Mouse (Mus musculus) heart, embryonic 12.5 days (tissue): ENCODE measurements around the gene Chd6. TPM values are rescaled to one million over a fixed set of nuclear protein-coding genes. Genes with fewer than 3 reads are reported as not detected.
A peak's percentile ranks its signal among the peaks of the same experiment; 100 is the strongest.

Experiments used
- ATAC-seq: fragments of 200-750 bp; cut with Nextera tagmentation; 2 replicates; pipeline ENCODE4 v1.8.0; 2017; ENCODE audit warnings: moderate TSS enrichment, moderate library complexity; ENCODE audit not compliant: insufficient number of reproducible peaks, low FRiP score
- H3K27ac ChIP-seq: fragments of 300-500 bp; sonication (generic); 2 replicates; pipeline ENCODE4 v1.5.1; 2016; ENCODE audit warnings: mild to moderate bottlenecking, moderate library complexity; ENCODE audit not compliant: poor library complexity, severe bottlenecking
- H3K27me3 ChIP-seq: fragments of 300-500 bp; sonication (generic); replicated peaks from 2 replicates; pipeline ENCODE4 v1.6.1; 2016; ENCODE audit warnings: mild to moderate bottlenecking, moderate library complexity
- H3K36me3 ChIP-seq: fragments of 300-500 bp; sonication (generic); 2 replicates; pipeline ENCODE4 v1.6.1; 2016; ENCODE audit warnings: mild to moderate bottlenecking, moderate library complexity
- H3K4me1 ChIP-seq: fragments of 300-500 bp; sonication (generic); replicated peaks from 2 replicates; pipeline ENCODE4 v1.6.1; 2016; ENCODE audit warnings: mild to moderate bottlenecking
- H3K4me2 ChIP-seq: fragments of 300-500 bp; sonication (generic); 2 replicates; pipeline ENCODE4 v1.6.1; 2016; ENCODE audit warnings: mild to moderate bottlenecking, moderate library complexity
- H3K4me3 ChIP-seq: fragments of 300-500 bp; sonication (generic); 2 replicates; pipeline ENCODE4 v1.5.1; 2016; ENCODE audit warnings: mild to moderate bottlenecking
- H3K9ac ChIP-seq: fragments of 300-500 bp; sonication (generic); 2 replicates; pipeline ENCODE4 v1.6.1; 2016; ENCODE audit warnings: mild to moderate bottlenecking, moderate library complexity
- H3K9me3 ChIP-seq: fragments of 300-500 bp; sonication (generic); replicated peaks from 2 replicates; pipeline ENCODE4 v1.6.1; 2016; ENCODE audit warnings: mild to moderate bottlenecking, moderate library complexity
- WGBS: fragments of 180-500 bp; shearing (Covaris S2); methylation state at CpG from one replicate; pipeline ENCODE4 v1.1.7; 2016; 5-methylcytosine and 5-hydroxymethylcytosine counted together
- polyA plus RNA-seq: library from polyadenylated mRNA; unstranded; fragments of >200 nt; fragmentation: Nextera tagmentation; extraction: Ambion mirVana; gene quantifications from 2 replicates; pipeline ENCODE4 v1.2.1, GENCODE M21; 2016

Gene Chd6
- polyA plus RNA-seq, 1 experiment from 2014 or later, result 17.7 TPM

DNA sequence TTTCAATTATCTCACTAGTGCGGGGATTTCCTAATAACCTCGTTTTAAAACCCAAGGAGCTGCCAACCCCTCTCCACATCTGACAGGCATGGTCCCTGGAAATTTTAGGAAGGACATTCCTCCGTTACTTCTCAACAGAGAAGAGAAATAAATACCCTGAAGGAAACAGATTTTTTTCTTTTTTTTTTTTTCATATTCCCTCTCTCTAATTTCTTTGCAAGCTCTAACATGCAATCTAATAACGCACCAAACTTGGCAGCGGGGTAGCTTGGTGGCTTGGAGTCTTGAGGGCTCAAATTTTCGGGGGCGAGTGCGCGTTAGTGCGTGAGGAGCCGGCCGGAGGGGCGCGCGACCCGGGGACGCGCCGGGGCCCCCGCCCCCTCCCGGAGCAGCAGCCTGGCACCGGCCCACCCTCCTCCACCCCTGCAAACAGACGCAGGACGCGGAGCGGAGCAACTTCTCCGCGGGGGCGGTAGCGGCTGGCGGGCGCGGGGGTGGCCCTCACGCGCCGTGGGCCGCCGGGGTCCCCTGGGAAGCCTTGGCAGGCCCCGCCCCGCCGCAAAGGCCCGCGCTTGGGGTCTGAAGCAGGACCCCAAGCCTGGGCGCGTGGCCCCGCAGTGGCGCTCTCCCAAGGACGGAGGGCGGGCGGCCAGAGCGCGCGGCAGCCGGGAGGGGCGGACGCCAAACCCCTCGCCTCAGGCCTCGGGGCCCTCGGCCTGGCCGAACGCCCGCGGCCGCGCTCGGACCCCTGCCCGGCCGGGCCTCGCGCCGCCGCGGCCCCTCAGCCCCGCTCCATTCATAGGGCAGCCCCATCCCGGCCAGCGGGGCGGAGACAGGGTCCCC, 569 bp downstream of the Chd6 start:
- Histone ChIP-seq H3K4me3 (peak overlapping the region; percentile 96), H3K4me1 (peaks cover 22% of the 10 kb centered on the region), H3K4me2 (peak overlapping the region; percentile 77), H3K36me3 (no peaks in the 10 kb centered on the region), H3K27ac (peak overlapping the region; percentile 99), H3K9me3 (no peaks in the 10 kb centered on the region; the same call in 1 of the 2 replicates), H3K9ac (peak overlapping the region; percentile 98), H3K27me3 (no peaks in the 10 kb centered on the region)
- WGBS, result under 1% methylated on average over 77 of the region's 77 CpGs
- peak; percentile 65 for ATAC-seq

DNA sequence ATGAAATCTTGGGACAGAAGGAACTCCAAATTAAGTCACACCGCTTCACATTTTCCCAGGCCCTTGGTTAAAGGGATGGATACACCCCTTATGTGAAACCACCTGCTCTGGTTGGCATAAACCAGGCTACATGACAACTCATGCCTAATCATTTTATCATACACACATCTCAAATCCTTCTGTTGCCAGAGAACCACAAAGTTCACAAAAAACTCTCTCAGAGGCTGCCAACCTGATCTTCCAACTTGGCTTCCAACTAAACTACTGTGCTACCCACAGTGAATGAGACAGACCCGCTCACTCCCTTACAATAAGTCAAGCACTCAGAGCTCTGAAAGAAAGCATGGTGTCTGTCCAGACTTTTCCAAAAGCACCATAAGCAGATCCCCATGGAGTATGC, 1.6 kb downstream of the Chd6 start:
- ATAC-seq, result no peak
- H3K4me1 ChIP-seq, result peaks cover 22% of the 10 kb centered on the region
- no peaks in the 10 kb centered on the region for H3K27me3 ChIP-seq
- no peak overlapping the region for H3K9ac ChIP-seq
- H3K4me2 ChIP-seq, result peak overlapping the region; percentile 77
- no peaks in the 10 kb centered on the region for H3K36me3 ChIP-seq
- 89% methylated on average over 2 of the region's 2 CpGs for WGBS
- H3K27ac ChIP-seq, result no peak overlapping the region
- H3K9me3 ChIP-seq, result no peaks in the 10 kb centered on the region
- peak overlapping the region; percentile 96; the same call in 1 of the 2 replicates for H3K4me3 ChIP-seq

DNA sequence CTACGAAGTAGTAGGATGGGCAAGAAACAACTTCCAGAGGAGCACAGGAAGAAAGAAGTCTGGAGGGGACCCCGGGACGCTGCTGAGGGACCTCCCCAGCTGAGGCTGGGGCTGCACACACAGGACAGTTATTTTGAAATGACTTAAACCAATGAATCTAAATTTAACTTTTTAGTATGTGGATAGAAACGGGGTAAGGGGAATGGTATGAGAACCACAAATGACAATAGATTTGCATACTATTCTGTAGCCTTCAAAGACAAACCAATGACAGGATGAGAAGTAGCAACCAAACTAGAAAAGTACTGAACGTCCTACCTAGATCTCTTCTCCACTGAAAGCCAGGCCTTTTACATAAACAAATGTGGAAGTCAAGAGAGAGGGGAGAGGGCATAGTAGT, 5.1 kb downstream of the Chd6 start:
- Histone ChIP-seq H3K4me3 (no peak overlapping the region), H3K9me3 (no peaks in the 10 kb centered on the region), H3K27ac (no peak overlapping the region), H3K4me1 (peaks cover 21% of the 10 kb centered on the region), H3K27me3 (no peaks in the 10 kb centered on the region), H3K9ac (no peak overlapping the region), H3K4me2 (no peak overlapping the region), H3K36me3 (no peaks in the 10 kb centered on the region)
- no peak for ATAC-seq
- WGBS, result 66% methylated on average over 5 of the region's 5 CpGs

DNA sequence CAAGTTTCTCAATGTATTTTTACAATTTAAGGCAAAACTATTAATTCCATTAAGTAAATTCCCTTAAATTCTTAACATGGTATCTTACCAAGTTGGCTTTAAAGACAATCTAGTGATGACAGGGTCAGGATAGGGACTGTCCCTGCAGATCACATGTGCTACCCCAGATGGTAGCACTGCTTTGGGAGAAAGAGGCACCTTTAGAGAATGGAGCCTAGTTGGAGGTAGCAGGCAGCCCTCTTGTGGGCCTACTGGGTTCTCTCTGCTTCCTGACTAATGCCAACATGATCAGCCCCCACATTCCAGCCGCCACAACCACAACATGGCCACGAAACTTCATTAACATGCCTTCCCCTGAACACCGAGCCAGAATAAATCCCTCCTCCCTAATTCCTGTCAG, 6.8 kb downstream of the Chd6 start:
- no peak overlapping the region for H3K4me2 ChIP-seq
- no peak for ATAC-seq
- no peaks in the 10 kb centered on the region for H3K27me3 ChIP-seq
- WGBS, result 47% methylated on average over 3 of the region's 3 CpGs
- H3K9me3 ChIP-seq, result no peaks in the 10 kb centered on the region
- no peaks in the 10 kb centered on the region for H3K36me3 ChIP-seq
- no peak overlapping the region for H3K27ac ChIP-seq
- H3K4me3 ChIP-seq, result no peak overlapping the region
- no peak overlapping the region for H3K9ac ChIP-seq
- H3K4me1 ChIP-seq, result peaks cover 14% of the 10 kb centered on the region

DNA sequence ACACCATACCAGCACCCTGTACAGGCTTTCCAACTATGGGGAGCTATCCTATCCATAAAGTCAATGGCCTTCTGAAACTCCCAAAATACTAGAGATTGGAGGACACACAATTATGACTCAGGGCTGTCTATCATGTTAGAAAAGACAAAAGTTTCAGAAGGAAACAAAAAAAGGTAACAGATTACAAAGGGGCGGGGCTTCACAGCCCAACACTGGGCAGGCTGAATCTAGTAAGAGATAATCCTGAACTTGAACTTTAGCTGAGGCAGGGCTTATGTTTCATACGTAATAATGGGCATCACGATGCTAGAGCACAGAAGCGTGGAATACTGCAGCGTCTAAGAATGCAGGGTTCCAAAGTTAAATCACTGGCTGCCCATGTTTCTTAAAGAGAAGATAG, 11.1 kb downstream of the Chd6 start:
- Histone ChIP-seq H3K9ac (no peak overlapping the region), H3K4me1 (peaks cover 26% of the 10 kb centered on the region), H3K9me3 (no peaks in the 10 kb centered on the region), H3K27ac (no peak overlapping the region), H3K4me2 (no peak overlapping the region), H3K36me3 (no peaks in the 10 kb centered on the region), H3K27me3 (no peaks in the 10 kb centered on the region), H3K4me3 (no peak overlapping the region)
- WGBS, result 93% methylated on average over 5 of the region's 5 CpGs
- no peak for ATAC-seq

DNA sequence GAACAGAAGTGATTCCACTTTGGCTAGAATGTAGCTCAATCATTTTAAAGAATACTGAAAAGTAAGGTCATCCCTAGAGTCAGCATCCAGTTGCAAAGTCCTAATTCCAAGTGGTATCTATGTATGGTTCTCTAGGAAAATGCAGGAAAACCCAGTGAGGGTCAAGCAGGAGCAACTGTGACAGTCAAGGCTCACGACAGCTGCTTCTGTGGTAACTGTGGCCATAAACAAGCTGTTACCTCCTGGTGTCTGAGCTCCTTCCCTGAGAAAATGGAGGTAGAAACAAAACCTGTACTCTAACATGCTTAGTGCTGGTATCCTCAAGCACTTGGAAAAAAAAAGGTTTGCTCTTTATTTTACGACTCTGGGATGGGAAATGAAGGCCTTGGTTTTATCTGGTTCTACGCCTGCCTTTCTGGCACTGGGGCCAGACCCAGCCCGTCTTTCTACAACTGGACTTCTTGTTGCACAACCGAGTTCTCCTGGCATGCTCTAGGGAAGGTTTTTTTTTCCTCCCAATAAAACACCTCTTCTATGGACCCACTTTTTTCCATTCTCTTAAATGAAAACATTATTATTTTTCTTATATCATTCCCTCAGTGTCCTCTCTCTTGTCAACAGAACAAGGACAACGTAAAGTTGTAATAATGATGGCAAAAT, 18.0 kb downstream of the Chd6 start:
- no peak for ATAC-seq
- no peaks in the 10 kb centered on the region for H3K9me3 ChIP-seq
- H3K27ac ChIP-seq, result no peak overlapping the region; the same call in 1 of the 2 replicates
- H3K27me3 ChIP-seq, result no peaks in the 10 kb centered on the region
- peaks cover 17% of the 10 kb centered on the region for H3K4me1 ChIP-seq
- H3K36me3 ChIP-seq, result no peaks in the 10 kb centered on the region
- H3K4me3 ChIP-seq, result no peak overlapping the region
- 77% methylated on average over 6 of the region's 6 CpGs for WGBS
- no peak overlapping the region for H3K4me2 ChIP-seq
- no peak overlapping the region for H3K9ac ChIP-seq

DNA sequence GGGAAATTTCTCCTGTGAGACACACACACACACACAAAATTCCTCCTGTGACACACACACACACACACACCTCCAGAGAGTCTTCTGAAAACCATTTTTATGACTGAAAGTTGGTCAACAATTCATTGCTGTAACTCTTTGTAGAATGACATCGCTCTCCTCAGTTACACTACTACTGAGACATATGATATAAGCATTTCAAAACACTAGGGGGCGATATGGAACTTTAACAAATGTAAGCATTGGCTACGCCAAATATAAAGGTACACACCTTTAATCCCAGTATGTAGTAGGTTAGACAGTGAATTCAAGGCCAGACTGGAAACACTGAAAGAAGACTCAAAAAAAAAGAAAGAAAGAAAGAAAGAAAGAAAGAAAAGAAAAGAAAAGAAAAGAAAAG, 18.7 kb downstream of the Chd6 start:
- no peak overlapping the region for H3K27ac ChIP-seq
- no peaks in the 10 kb centered on the region for H3K36me3 ChIP-seq
- peaks cover 14% of the 10 kb centered on the region for H3K4me1 ChIP-seq
- no peak overlapping the region for H3K9ac ChIP-seq
- ATAC-seq, result no peak
- no peaks in the 10 kb centered on the region for H3K9me3 ChIP-seq
- 59% methylated on average over 3 of the region's 3 CpGs for WGBS
- no peaks in the 10 kb centered on the region for H3K27me3 ChIP-seq
- no peak overlapping the region for H3K4me2 ChIP-seq
- no peak overlapping the region for H3K4me3 ChIP-seq

DNA sequence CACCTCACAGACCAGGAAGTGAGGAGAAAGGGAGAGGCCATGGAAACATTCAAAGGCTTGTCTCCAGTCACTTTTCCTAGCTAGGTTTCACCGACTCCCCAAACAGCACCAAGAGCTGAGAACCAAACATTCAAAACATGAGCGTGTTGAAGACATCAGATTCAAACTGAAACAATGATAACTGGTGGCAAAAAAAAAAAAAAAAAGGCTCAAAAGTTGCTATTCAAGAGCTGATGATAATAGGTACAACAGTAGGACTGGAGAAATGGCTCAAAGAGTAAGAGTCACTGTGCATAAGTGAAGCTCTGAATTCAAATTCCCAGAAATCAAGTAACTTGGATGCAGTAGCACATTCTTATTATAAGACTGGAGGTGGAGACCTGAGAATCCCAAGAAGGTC, 30.3 kb downstream of the Chd6 start:
- peaks cover 20% of the 10 kb centered on the region for H3K4me1 ChIP-seq
- H3K9ac ChIP-seq, result no peak overlapping the region
- H3K4me2 ChIP-seq, result no peak overlapping the region
- no peak overlapping the region for H3K4me3 ChIP-seq
- no peaks in the 10 kb centered on the region for H3K9me3 ChIP-seq
- no peak overlapping the region for H3K27ac ChIP-seq
- peaks cover 5% of the 10 kb centered on the region; the same call in 1 of the 2 replicates for H3K36me3 ChIP-seq
- WGBS, result 72% methylated on average over 2 of the region's 2 CpGs
- no peaks in the 10 kb centered on the region for H3K27me3 ChIP-seq
- ATAC-seq, result no peak

DNA sequence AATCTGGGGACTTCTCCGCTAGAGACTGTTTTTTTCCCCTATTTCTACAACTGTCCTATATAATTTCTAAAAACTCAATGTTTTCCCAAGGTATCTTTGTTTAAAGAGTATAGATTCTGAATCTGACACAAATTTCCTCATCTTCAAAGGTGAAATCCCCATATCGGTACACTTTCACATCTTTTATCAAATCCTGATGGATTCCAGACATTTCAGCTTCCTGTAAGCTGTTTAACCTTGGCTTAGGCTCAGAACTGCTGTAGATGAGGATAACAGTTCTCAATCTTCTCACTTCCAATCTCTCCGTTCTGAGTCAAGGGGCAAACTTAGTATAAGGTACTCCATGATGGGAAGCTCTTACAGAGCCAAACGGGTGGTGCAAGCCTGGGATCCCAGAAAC, 32.6 kb downstream of the Chd6 start:
- Histone ChIP-seq H3K9ac (no peak overlapping the region), H3K27me3 (no peaks in the 10 kb centered on the region), H3K9me3 (no peaks in the 10 kb centered on the region), H3K4me3 (no peak overlapping the region), H3K4me2 (no peak overlapping the region), H3K27ac (peak overlapping the region; percentile 11; the same call in 1 of the 2 replicates), H3K4me1 (peaks cover 17% of the 10 kb centered on the region), H3K36me3 (peaks cover 5% of the 10 kb centered on the region; the same call in 1 of the 2 replicates)
- ATAC-seq, result no peak
- WGBS, result 43% methylated on average over 4 of the region's 4 CpGs

DNA sequence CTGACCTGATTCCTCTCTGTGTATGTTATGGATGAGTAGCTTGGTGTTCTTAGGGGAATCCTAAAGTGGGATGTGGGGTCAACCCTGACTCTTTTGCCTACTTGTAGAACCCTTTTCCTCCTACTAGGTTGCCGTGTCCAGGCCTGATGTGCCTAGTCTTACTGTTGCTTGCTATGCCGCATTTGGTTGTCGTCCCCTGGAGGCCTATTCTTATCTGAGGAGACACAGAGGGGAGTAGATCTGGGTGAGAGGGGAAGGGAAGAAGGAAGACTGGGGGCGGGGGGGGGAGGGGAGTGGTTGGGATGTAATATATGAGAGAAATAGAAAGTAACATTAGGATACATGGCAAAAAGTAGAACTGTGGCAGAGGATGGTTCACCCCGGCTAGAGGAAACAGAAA, 33.3 kb downstream of the Chd6 start:
- Histone ChIP-seq H3K27ac (no peak overlapping the region), H3K9me3 (no peaks in the 10 kb centered on the region), H3K4me2 (no peak overlapping the region), H3K4me1 (peaks cover 17% of the 10 kb centered on the region), H3K4me3 (no peak overlapping the region), H3K27me3 (no peaks in the 10 kb centered on the region), H3K36me3 (peaks cover 5% of the 10 kb centered on the region; the same call in 1 of the 2 replicates), H3K9ac (no peak overlapping the region)
- 52% methylated on average over 5 of the region's 5 CpGs for WGBS
- ATAC-seq, result no peak

DNA sequence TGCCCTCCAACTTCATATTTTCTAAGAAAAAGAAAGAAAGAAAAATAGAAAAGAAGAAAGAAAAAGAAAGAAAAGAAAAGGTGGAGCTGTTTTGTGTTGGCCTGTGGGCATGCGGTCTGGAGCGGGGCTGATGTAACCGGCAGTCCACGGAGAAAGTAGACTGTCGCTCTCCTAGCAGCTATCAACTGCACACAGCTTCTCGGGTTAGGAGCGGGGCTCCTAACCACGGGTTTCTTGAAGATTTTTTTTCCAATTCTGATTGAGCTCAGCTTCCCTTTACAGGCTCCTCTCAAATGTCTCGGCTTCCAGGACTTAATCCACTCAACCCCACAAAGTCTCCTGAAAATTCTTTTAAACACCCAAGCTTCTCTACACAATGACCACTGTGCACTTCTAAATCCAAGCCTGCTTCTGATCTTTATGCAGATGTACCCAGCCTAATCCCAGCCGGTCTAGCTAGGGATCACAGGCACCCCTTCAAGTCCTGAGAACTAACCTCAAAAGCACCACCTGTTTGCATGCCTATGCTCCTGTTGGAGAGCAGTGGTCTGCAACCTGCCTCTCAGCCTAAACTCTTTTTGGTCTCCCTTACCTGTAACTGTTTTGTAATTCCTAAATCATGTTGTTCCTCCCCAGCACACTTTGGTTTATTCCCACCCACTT, 42.6 kb downstream of the Chd6 start:
- no peak overlapping the region for H3K9ac ChIP-seq
- WGBS, result 38% methylated on average over 10 of the region's 10 CpGs
- peak; percentile 71; the same call in 1 of the 2 replicates for ATAC-seq

More for the DNA sequence above, 42.6 kb downstream of the Chd6 start:
- peaks cover 29% of the 10 kb centered on the region for H3K4me1 ChIP-seq
- H3K4me2 ChIP-seq, result peak overlapping the region; percentile 5; the same call in 1 of the 2 replicates
- H3K27me3 ChIP-seq, result no peaks in the 10 kb centered on the region
- H3K9me3 ChIP-seq, result no peaks in the 10 kb centered on the region
- no peak overlapping the region for H3K27ac ChIP-seq
- H3K4me3 ChIP-seq, result no peak overlapping the region
- peaks cover 9% of the 10 kb centered on the region for H3K36me3 ChIP-seq
